Mouse (Mus musculus) CH12F3 (cell line): ENCODE measurements around the gene Tspan10.
"Not testable (repeated sequence)": the region's sequence is repeated elsewhere in the genome, so short reads cannot be mapped to it uniquely, and the experiment has no call there.

ENCODE experiments used
- in situ Hi-C: fragments of 300-500 bp; cut with MboI; formaldehyde crosslinking; loops from 2 replicates; pipeline ENCODE4 v1.14.3; 2020; ENCODE audit warnings: low sequenced_read_pairs

The Tspan10 gene

GRCm38 (mm10) chr11:120442344-120442743, at the start of gene Tspan10:
Gene Tspan10 (plus strand): TSS chr11:120442644.
- in situ Hi-C loops, result no loop called here

GRCm38 (mm10) chr11:120395661-120396060, 46.8 kb upstream of the Tspan10 start:
- in situ Hi-C loops, result no loop called here

GRCm38 (mm10) chr11:120397602-120398001, 44.8 kb upstream of the Tspan10 start:
- in situ Hi-C loops, result no loop called here

GRCm38 (mm10) chr11:120399319-120399718, 43.1 kb upstream of the Tspan10 start:
- in situ Hi-C loops, result no loop called here

- in situ Hi-C loops, result no loop called here
These were observed 37.6 kb upstream of the Tspan10 start for GRCm38 (mm10) chr11:120404814-120405213.

GRCm38 (mm10) chr11:120405867-120406266, 36.6 kb upstream of the Tspan10 start:
- in situ Hi-C loops, result no loop called here

GRCm38 (mm10) chr11:120406445-120406844, 36.0 kb upstream of the Tspan10 start:
- in situ Hi-C loops, result no loop called here

- in situ Hi-C loops, result not testable (repeated sequence)
These were observed 28.8 kb upstream of the Tspan10 start for GRCm38 (mm10) chr11:120413621-120414020.

- in situ Hi-C loops, result no loop called here
These were observed 24.6 kb upstream of the Tspan10 start for GRCm38 (mm10) chr11:120417852-120418251.

- in situ Hi-C loops, result no loop called here
These were observed 23.9 kb upstream of the Tspan10 start for GRCm38 (mm10) chr11:120418592-120418991.

GRCm38 (mm10) chr11:120422651-120423568, 19.5 kb upstream of the Tspan10 start:
- in situ Hi-C loops, result no loop called here

GRCm38 (mm10) chr11:120423569-120424295, 18.7 kb upstream of the Tspan10 start:
- in situ Hi-C loops, result no loop called here

- in situ Hi-C loops, result no loop called here
These were observed 15.7 kb upstream of the Tspan10 start for GRCm38 (mm10) chr11:120426727-120427126.

GRCm38 (mm10) chr11:120437152-120437856, 5.1 kb upstream of the Tspan10 start, which contains the start of gene Nploc4:
Gene Nploc4 (minus strand): TSS chr11:120437708.
- in situ Hi-C loops, result no loop called here

GRCm38 (mm10) chr11:120437857-120438385, 4.5 kb upstream of the Tspan10 start:
- in situ Hi-C loops, result no loop called here

- in situ Hi-C loops, result no loop called here
These were observed 379 bp downstream of the Tspan10 start for GRCm38 (mm10) chr11:120442765-120443280.

GRCm38 (mm10) chr11:120444106-120444505, 1.7 kb downstream of the Tspan10 start:
- in situ Hi-C loops, result no loop called here

GRCm38 (mm10) chr11:120445475-120445874, 3.0 kb downstream of the Tspan10 start:
- in situ Hi-C loops, result no loop called here

GRCm38 (mm10) chr11:120447179-120447578, 4.7 kb downstream of the Tspan10 start:
- in situ Hi-C loops, result no loop called here

GRCm38 (mm10) chr11:120452246-120452645, 9.8 kb downstream of the Tspan10 start:
- in situ Hi-C loops, result no loop called here

GRCm38 (mm10) chr11:120453306-120453705, 10.9 kb downstream of the Tspan10 start, which contains the start of gene Pde6g:
Gene Pde6g (minus strand): TSS chr11:120453500.
- in situ Hi-C loops, result no loop called here
